Mouse (Mus musculus) midbrain, embryonic 14.5 days (tissue): Measurements from ENCODE around the gene Atp5g1. TPM values are rescaled to one million over a fixed set of nuclear protein-coding genes. Genes with fewer than 3 reads are reported as not detected.
"Not testable (repeated sequence)": the region's sequence is repeated elsewhere in the genome, so short reads cannot be mapped to it uniquely, and the experiment has no call there.

Experiments
- ATAC-seq: fragments of 200-750 bp; cut with Nextera tagmentation; 2 replicates; pipeline ENCODE4 v1.8.0; 2017; ENCODE audit warnings: moderate number of reproducible peaks, moderate library complexity; ENCODE audit not compliant: low FRiP score, low TSS enrichment
- DNase-seq: peaks from one replicate; pipeline ENCODE4 v3.0.0-alpha.2; 2015
- H3K27ac ChIP-seq: fragments of 300-500 bp; sonication (generic); replicated peaks from 2 replicates; pipeline ENCODE4 v1.5.1; 2014; ENCODE audit warnings: mild to moderate bottlenecking, low read depth, low read length, moderate library complexity
- H3K27me3 ChIP-seq: fragments of 300-500 bp; sonication (generic); 2 replicates; pipeline ENCODE4 v1.6.1; 2014; ENCODE audit warnings: low read length, control low read depth, mixed read lengths; ENCODE audit not compliant: control insufficient read depth, insufficient read depth
- H3K36me3 ChIP-seq: fragments of 300-500 bp; sonication (generic); 2 replicates; pipeline ENCODE4 v1.6.1; 2014; ENCODE audit warnings: low read length, control low read depth; ENCODE audit not compliant: control insufficient read depth, insufficient read depth
- H3K4me1 ChIP-seq: fragments of 300-500 bp; sonication (generic); 2 replicates; pipeline ENCODE4 v1.6.1; 2014; ENCODE audit warnings: mild to moderate bottlenecking, antibody characterized with exemption, low read length, control low read depth; ENCODE audit not compliant: control insufficient read depth, insufficient read depth
- H3K4me2 ChIP-seq: fragments of 300-500 bp; sonication (generic); 2 replicates; pipeline ENCODE4 v1.6.1; 2014; ENCODE audit warnings: mild to moderate bottlenecking, low read length, moderate library complexity
- H3K4me3 ChIP-seq: fragments of 300-500 bp; sonication (generic); replicated peaks from 2 replicates; pipeline ENCODE4 v1.5.1; 2014; ENCODE audit warnings: low read depth, low read length
- H3K9ac ChIP-seq: fragments of 300-500 bp; sonication (generic); replicated peaks from 2 replicates; pipeline ENCODE4 v1.6.1; 2014; ENCODE audit warnings: mild to moderate bottlenecking, low read length, moderate library complexity
- H3K9me3 ChIP-seq: fragments of 300-500 bp; sonication (generic); 2 replicates; pipeline ENCODE4 v1.6.1; 2016; ENCODE audit warnings: low read length, control low read depth, mixed read lengths; ENCODE audit not compliant: control insufficient read depth
- WGBS: fragments of 180-500 bp; shearing (Covaris S2); extraction: QIAGEN DNeasy Blood & Tissue Kit; methylation state at CpG from one replicate; pipeline ENCODE4 v1.1.7; 2014; 5-methylcytosine and 5-hydroxymethylcytosine counted together
- polyA plus RNA-seq: library from polyadenylated mRNA; unstranded; fragments of >200 nt; fragmentation: Nextera tagmentation; extraction: Ambion mirVana; gene quantifications from 2 replicates; pipeline ENCODE4 v1.2.1, GENCODE M21; 2014

The Atp5g1 gene
- 679 and 959 TPM in 2 replicates for polyA plus RNA-seq

GRCm38 (mm10) chr11:96075509-96076220 lies at the start of gene Atp5g1:
Atp5g1 (minus strand) TSS chr11:96075670.
- Histone ChIP-seq H3K27ac (peak within 1 kb of the TSS; percentile 75), H3K4me2 (peak within 1 kb of the TSS; percentile 79), H3K27me3 (no peaks in the 10 kb centered on the region), H3K36me3 (peaks cover 17% of the 10 kb centered on the region), H3K4me1 (peaks cover 14% of the 10 kb centered on the region), H3K4me3 (peak within 1 kb of the TSS; percentile 73), H3K9me3 (no peaks in the 10 kb centered on the region), H3K9ac (peak within 1 kb of the TSS; percentile 66)
- peak; percentile 97 for ATAC-seq
- DNase-seq, result peak; percentile 99
- WGBS, result under 1% methylated on average over 37 of the region's 37 CpGs

DNA sequence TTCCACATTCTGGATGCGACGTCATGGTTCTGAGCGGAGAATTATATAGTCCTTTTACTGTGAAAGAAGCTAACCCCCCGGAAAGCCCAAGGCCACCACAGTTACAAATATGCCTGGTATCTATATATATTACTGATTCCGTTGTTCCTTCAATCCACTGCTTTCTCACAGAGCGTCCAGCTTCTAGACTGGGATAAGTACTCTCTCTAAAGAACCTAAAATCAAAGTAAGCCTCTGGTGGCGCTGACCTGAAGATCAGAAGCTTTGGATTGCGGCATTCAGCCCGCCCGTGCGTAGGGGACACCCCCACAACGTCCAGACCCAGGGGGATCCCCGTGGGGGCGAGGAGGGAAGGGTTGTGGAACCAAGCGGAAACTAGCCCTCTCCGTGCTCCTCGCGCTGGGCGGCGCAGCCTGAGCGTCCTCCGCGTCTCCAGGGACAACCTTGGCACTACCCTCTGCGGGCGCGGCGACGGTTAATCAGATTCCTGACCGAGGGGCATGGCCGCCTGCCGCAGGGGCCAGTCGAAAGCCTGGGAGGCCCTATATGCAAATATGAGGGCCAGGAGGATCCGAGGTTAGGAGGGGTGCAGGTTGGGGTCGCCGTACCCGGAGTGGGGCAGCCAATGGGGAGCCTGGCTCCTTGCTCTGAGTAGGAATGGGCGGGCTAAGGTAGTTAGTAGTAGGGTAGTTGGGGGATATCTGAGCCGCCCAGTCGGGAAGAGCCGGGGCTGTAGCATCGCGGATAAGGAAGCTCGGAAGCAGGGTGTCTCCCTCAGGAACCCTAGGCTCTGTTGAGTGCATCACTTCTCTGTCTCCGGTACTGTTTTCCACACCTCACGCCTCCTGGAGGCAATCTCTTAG lies 48.8 kb upstream of the Atp5g1 start:
- no peak for ATAC-seq

DNA sequence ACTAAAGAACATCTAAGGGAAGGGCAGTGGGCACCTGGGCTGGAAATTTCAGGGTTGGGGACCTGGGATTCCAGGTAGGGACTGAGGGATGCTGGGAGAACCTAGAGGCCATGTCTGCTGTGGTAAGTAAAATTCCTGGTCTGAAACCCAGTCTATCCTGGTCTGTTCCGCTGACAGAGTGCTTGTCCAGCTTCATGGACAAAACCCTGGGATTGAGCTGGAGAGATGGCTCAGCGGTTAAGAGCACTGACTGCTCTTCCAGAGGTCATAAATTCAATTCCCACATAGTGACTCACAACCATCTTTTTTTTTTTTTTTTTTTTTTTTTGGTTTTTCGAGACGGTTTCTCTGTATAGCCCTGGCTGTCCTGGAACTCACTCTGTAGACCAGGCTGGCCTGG lies 47.3 kb upstream of the Atp5g1 start:
- H3K4me1 ChIP-seq, ATAC-seq, H3K4me3 ChIP-seq, H3K4me2 ChIP-seq, H3K36me3 ChIP-seq, H3K9me3 ChIP-seq, H3K27ac ChIP-seq, H3K9ac ChIP-seq, DNase-seq: not testable (repeated sequence)
- WGBS, result 79% methylated on average over 4 of the region's 4 CpGs
- H3K27me3 ChIP-seq, result peaks cover 28% of the 10 kb centered on the region

More for the DNA sequence above, 48.8 kb upstream of the Atp5g1 start:
- peak overlapping the region; percentile 36; the same call in 1 of the 2 replicates for H3K9ac ChIP-seq
- H3K4me2 ChIP-seq, result peak overlapping the region; percentile 63
- peaks cover 28% of the 10 kb centered on the region for H3K27me3 ChIP-seq
- no peaks in the 10 kb centered on the region for H3K9me3 ChIP-seq
- no peaks in the 10 kb centered on the region for H3K36me3 ChIP-seq
- 2% methylated on average over 45 of the region's 45 CpGs for WGBS
- peaks cover 10% of the 10 kb centered on the region; the same call in 1 of the 2 replicates for H3K4me1 ChIP-seq
- no peak overlapping the region for H3K27ac ChIP-seq
- DNase-seq, result peak; percentile 75
- H3K4me3 ChIP-seq, result peak overlapping the region; percentile 35

DNA sequence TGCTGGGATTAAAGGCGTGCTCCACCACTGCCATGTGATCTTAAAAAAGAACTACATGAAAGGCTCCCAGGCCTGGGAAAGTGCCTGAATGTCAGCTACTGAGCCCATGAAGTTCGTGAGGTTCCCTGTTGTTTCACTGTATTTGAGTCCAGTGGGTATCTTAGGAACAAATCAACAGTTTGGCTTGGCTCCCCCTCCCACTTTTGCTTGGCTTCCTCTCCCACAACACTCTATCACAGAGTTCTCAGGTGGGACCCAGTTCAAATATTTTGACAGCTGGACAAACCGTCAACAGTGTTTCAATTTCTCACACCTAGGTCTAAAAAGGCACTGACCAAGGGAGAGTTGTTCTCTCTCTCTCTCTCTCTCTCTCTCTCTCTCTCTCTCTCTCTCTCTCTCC lies 43.9 kb upstream of the Atp5g1 start:
- H3K4me3 ChIP-seq, result no peak overlapping the region
- no peak overlapping the region for H3K27ac ChIP-seq
- no peak overlapping the region for H3K4me2 ChIP-seq
- WGBS, result 66% methylated on average over 3 of the region's 3 CpGs
- H3K36me3 ChIP-seq, result no peaks in the 10 kb centered on the region
- no peaks in the 10 kb centered on the region for H3K9me3 ChIP-seq
- H3K9ac ChIP-seq, result no peak overlapping the region
- DNase-seq, result no peak
- H3K4me1 ChIP-seq, result peaks cover 5% of the 10 kb centered on the region; the same call in 1 of the 2 replicates
- ATAC-seq, result no peak
- peaks cover 18% of the 10 kb centered on the region for H3K27me3 ChIP-seq

- not testable (repeated sequence) for ATAC-seq, H3K27me3 ChIP-seq, H3K27ac ChIP-seq, H3K9ac ChIP-seq, H3K9me3 ChIP-seq, DNase-seq, H3K4me3 ChIP-seq, H3K4me1 ChIP-seq, H3K4me2 ChIP-seq, H3K36me3 ChIP-seq
- WGBS, result 72% methylated on average over 3 of the region's 3 CpGs
These were observed 41.5 kb upstream of the Atp5g1 start for GRCm38 (mm10) chr11:96116925-96117324.

- ATAC-seq (no peak), DNase-seq (no peak)
- H3K9ac ChIP-seq, result no peak overlapping the region
- H3K9me3 ChIP-seq, result no peaks in the 10 kb centered on the region
- H3K4me2 ChIP-seq, result no peak overlapping the region
- no peak overlapping the region for H3K27ac ChIP-seq
- H3K4me1 ChIP-seq, result no peaks in the 10 kb centered on the region
- H3K36me3 ChIP-seq, result no peaks in the 10 kb centered on the region
- no peak overlapping the region for H3K4me3 ChIP-seq
- no peaks in the 10 kb centered on the region for H3K27me3 ChIP-seq
- WGBS, result 87% methylated on average over 3 of the region's 3 CpGs
These were observed 40.6 kb upstream of the Atp5g1 start for GRCm38 (mm10) chr11:96116116-96116515.

DNA sequence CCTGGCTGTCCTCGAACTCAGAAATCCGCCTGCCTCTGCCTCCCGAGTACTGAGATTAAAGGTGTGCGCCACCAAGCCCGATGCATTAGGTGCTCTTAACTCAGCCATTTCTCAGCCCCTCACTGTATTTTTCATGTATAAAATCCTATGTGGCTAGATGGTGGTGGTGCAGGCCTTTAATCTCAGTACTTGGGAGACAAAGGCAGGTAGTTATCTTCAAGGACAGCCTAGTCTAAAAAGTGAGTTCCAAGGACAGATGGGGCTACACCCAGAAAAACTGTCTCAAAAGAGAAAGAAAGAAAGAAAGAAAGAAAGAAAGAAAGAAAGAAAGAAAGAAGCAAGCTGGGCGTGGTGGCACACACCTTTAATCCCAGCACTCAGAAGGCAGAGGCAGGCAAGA lies 39.9 kb upstream of the Atp5g1 start:
- H3K4me3 ChIP-seq, result no peak overlapping the region
- no peaks in the 10 kb centered on the region for H3K9me3 ChIP-seq
- H3K27ac ChIP-seq, result no peak overlapping the region
- ATAC-seq (no peak), DNase-seq (no peak)
- 90% methylated on average over 6 of the region's 6 CpGs for WGBS
- H3K36me3 ChIP-seq, result no peaks in the 10 kb centered on the region
- no peak overlapping the region for H3K4me2 ChIP-seq
- H3K9ac ChIP-seq, result no peak overlapping the region
- H3K27me3 ChIP-seq, result no peaks in the 10 kb centered on the region
- no peaks in the 10 kb centered on the region for H3K4me1 ChIP-seq

DNA sequence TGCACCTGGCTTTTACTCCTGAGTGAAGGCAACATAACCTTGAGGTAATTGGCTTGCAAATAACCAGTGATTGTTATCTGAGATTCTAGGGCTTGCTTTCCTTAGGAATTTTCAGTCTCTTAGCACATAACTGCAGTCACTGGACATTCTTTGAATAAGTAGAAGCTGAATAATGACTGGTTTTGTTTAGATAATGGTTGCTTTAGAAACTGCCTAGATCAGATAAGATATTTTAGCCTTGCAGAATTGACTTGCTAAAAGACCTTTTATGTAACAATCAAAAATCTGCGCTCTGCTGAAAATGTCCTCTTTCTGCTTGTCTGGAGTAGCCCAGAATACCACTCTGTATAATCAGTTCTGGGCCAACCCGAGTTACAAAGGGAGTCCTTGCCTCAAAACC lies 38.6 kb upstream of the Atp5g1 start:
- ATAC-seq (no peak), DNase-seq (no peak)
- Histone ChIP-seq H3K4me1 (no peaks in the 10 kb centered on the region), H3K4me3 (no peak overlapping the region), H3K9me3 (no peaks in the 10 kb centered on the region), H3K27ac (no peak overlapping the region), H3K36me3 (no peaks in the 10 kb centered on the region), H3K4me2 (no peak overlapping the region), H3K9ac (no peak overlapping the region), H3K27me3 (no peaks in the 10 kb centered on the region)
- 65% methylated on average over 2 of the region's 2 CpGs for WGBS
